Mouse (Mus musculus) liver, embryonic 14.5 days (tissue): ENCODE data around the gene Tmem221.

Source experiments
- CTCF ChIP-seq: IDR thresholded peaks from 2 replicates; pipeline ENCODE4 v1.5.1; 2016; ENCODE audit warnings: antibody characterized with exemption, low read depth, control low read depth
- EP300 ChIP-seq: IDR thresholded peaks from 2 replicates; pipeline ENCODE4 v1.6.1; 2016; ENCODE audit warnings: antibody characterized with exemption, low read depth

DNA sequence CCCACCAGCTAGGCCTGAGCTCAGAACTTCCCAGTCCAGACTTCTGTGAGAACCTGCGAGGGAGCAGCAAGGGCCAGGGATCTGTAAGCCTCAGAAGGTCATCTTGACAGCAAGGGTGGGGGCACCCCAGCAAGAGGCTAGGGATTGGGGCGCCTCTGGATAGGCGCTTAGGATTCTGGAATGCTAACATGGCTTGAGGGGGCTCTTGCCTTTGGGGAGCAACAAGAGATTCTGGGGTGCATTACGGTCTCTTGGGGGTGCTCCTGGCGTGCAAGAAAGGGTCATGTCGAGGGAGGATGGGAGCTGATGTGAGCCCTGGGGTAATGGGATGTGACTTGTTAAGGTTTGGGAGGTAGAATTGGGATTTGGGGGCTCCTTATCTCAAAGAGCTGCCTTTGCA, 10.3 kb upstream of the Tmem221 start:
- TF ChIP-seq CTCF (no peak), EP300 (no peak)
